Mouse (Mus musculus) megakaryocyte, embryonic 14.5 days (primary cell): ENCODE data around the gene Gm10192.

ENCODE experiments used
- FLI1 ChIP-seq: IDR thresholded peaks from 2 replicates; pipeline ENCODE4 v1.6.1; 2012; ENCODE audit warnings: low read length, inconsistent platforms, mixed read lengths
- GATA1 ChIP-seq: IDR thresholded peaks from 3 replicates; pipeline ENCODE4 v1.6.1; 2012; ENCODE audit warnings: mixed read lengths, low read length, inconsistent platforms, borderline replicate concordance

DNA sequence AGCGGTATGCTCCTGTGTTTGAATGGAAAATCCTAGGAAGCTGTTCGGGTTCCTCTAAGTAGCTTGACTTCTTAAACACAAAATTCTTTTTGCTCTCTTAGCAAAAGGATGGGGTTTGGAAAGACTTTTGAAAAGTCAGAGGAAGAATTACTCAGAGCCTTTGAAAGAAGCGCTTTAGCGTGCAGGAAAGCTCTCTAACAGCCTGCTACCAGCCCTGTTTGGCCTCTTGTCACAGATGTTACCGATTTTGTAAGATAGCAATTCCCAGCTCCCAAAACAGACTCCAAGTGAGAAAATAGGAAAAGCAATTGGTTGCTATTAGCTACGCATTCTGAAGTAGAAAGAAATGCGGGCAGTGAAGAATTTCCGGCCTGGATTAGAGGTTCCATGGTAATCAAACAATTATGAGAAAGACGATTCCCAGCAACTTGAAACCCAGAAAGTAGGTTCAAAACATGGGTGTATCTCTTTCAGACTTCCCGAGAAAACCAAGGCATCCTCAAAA lies 26.1 kb downstream of the Gm10192 start:
- TF ChIP-seq GATA1 (no peak), FLI1 (no peak)
